Mouse (Mus musculus) gastrocnemius, postnatal 4 days (tissue): ENCODE measurements around the gene Mtmr2. TPM values are rescaled to one million over a fixed set of nuclear protein-coding genes. Genes with fewer than 3 reads are reported as not detected.
A peak's percentile ranks its signal among the peaks of the same experiment; 100 is the strongest.

Experiments used
- DNase-seq, 2 experiments: peaks; one replicate each; pipeline ENCODE4 v3.0.0; 2021 to 2022; ENCODE audit warnings: low spot score in 2 of 2, mixed read lengths in 2 of 2
- total RNA-seq, 2 experiments: library from RNA; stranded (reverse); gene quantifications; 2 replicates each; pipeline ENCODE4 v1.2.3; 2021

The Mtmr2 gene
- total RNA-seq, 2 experiments from 2014 or later: 35.8 to 38.7 TPM

DNA sequence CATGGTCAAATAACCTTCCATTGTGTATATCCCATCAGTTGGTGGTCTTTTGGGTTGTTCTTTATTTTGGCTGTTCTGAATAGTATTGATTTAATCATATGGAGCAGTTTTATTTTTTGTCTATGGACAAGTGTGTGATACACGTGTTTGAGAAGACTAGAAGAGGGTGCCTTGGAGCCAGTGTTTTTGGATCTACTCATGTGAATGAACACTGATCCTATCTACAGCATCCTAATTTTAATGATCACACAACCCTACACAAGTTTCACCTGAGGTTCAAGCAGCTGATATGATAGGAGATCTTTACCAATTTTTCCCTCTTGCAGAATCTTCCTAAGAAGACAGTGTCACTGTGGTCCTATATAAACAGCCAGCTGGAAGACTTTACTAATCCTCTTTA lies 56.3 kb downstream of the Mtmr2 start:
- no peak for DNase-seq

DNA sequence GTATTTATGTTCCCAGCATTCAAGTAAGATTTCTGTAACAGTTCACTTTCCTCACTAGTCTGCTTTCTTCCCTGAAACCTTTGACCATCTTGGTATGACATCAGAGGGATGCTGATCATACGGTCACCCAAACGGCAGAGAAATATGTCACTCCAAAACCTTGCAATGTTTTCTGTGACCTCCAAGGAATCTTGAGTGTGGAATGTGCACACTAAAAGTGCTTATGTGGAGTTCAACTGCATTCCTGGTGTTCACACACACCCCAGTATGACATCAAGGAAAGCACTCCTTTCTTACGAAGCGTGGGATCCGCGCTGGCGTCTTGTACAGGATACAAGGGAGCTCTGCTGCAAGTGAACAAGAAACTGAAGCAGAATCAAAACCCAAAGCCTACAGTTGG lies 58.6 kb downstream of the Mtmr2 start:
- no peak for DNase-seq

DNA sequence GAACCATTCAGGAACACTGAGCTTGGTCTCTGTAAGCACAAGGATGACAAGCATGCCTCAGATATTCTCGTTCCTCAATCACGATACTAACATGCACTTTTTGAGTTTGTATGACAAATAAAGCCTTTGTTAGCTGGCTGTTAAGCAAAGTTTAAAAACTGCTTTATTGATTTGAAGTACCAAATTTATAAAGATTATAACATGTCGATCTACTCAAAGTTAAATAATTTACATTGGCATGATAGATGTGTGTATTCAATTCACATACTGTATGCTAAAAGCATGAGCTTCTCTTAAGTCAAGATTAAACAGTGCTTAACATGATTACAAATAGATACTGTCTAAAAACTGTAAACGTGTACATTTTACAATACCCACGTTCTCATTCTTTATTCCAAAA lies 59.4 kb downstream of the Mtmr2 start:
- DNase-seq: no peak

DNA sequence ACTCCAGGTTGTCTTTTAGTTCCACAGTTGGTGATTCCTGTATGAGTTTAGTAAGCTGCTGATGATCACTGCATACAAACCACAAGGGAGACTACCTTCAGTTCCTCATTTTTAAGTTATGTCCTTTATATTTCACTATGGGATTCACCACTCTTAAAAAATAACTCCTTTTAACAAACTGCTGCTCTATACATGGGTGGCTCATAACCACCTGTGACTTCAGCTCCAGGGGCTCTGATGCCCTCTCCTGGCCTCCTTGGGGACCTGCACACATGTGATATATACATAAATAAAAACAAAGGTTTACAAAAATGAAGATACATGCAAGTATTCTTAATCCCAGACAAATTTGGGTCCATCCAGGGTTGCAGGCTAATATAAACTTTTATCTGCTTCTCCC lies 61.7 kb downstream of the Mtmr2 start:
- DNase-seq: no peak

DNA sequence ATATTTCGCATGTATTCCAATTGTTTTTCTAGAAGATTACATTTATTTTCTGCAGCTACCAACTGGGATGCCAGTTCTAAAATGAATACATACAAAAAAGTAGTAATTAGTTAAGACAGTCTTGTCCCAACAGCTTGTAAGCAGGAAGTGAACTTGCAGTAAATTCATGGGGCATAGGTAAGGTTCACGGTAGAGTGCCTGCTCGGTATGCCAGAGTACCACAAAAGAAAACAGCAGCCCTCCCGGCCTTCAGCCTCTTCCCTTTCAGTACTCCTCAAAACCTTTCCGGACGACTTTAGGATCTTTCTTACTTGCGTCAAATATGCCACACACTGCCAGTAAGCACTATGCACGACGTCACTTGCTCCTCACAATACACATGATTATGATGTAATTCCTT lies 70.2 kb downstream of the Mtmr2 start:
- no peak for DNase-seq

DNA sequence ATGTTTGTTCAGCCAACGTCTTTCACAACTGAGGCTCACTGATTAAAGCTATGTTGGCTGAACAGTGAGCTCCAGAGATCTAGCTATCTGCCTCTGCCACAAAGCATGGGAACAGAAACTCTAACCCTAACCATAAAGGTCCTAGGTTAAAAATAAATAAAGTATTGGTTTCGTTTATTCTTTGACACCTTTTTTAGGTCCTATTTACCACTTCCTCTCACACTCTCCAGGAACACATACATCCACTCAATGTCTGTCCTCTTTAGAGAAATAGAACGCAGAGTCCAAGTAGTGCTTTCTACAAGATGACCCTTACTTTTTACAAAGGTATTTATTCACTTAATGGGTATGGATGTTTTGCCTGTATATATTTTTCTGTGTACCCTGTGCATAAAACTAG lies 72.6 kb downstream of the Mtmr2 start:
- DNase-seq: no peak

DNA sequence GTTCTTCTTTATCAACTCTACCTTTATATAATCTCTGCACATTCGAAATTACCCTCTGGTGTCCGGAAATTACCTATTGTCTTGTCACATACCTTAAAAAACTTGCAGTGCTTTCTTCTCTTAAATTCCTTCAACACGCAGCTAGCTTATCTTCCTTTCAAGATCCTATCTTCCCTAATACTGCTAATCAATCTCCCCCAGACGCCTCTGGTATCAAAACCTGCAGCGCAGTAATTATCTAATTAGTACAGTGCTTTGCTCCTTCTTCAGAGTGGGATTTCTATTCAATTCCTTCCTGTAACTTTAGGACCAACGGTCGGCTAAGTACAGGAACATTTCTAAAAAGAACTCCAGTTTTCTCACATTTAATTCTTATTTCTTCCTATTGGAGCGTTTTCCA lies 77.7 kb downstream of the Mtmr2 start:
- no peak for DNase-seq

DNA sequence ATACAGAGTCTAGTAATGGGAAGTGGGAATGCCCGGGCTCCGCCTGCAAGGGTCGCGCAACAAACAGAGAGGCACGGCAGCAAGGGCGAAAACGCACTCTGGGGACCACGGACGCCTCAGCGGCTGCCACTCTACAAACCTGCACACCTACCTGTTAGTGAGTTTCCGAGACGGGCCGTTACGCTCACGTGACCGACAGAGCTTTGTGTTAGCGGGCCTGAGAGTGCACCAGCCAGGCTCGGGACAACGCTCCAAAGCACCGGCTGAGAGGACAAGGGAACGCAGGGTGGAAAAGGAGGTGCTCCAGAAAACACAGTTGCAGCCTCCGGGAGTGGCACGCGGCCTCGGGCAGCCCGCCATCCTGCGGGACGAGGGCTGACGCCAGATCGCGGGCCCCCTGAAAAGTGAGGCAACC lies 78.2 kb downstream of the Mtmr2 start:
- no peak for DNase-seq

DNA sequence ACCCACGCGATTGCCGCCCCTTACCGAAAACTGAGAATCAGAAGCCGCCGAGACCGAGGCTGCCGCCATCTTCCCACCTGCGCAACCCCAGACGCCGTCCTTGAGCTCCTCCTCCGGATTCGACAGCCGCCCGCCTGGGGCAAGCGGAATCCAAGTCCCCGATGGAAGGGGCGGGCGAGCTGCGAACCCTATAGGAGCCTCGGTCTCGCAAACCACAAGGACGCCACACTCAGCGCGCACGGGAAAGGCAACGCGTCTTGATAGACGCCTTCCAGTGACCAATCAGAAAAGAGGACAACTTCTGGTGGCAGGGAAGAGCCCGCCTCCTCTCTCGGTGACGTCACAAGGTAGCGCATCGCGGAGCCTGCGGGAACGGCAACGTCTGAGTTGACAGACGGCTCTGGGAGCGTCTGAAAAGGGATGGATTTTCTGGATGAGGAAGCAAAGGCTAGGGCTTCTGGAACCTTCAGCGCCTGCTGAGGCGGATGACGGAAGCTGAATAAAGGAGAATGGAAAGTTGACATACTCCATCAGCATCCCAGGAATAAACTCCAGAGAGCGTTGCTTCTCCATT lies 78.7 kb downstream of the Mtmr2 start, which contains the start of gene Cep57:
Gene Cep57 (minus strand): TSS at position 276 of the 574 bp plus-strand sequence.
- peak; percentile 70 to 92 for DNase-seq

DNA sequence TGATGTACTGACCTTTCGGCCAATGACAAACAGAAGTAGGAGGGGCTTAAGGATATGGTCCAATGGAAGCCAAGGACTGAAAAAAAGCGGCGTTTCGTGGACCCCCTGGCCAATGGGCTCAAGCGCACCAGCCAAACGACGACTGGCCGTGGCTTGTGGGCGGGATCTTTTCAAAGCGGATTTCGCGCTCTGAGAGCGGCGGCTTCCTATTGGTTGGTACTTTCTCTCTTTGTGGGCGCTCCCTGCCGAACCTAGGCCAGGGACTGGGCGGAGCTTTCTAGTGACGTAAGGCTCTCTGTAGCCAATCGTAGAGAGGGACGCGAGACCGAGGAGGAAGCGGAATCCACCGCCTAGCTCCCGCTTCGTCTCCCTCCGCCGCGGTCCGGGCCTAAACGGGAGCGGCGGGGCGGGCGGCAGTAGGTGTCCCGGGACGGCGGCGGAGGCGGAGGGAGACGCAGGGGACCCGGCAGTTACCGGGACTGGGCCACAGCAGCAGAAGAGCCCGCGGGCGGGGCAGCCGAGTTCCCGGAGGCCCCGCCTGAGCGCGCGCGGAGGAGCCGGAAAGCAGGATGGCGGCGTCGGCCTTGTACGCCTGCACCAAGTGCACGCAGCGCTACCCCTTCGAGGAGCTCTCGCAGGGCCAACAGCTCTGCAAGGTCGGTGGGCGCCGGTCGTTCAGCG lies 79.3 kb downstream of the Mtmr2 start, which contains the start of gene Fam76b:
Gene Fam76b (plus strand): TSS at position 311 of the 681 bp plus-strand sequence.
- peak; percentile 96 to 97 for DNase-seq

DNA sequence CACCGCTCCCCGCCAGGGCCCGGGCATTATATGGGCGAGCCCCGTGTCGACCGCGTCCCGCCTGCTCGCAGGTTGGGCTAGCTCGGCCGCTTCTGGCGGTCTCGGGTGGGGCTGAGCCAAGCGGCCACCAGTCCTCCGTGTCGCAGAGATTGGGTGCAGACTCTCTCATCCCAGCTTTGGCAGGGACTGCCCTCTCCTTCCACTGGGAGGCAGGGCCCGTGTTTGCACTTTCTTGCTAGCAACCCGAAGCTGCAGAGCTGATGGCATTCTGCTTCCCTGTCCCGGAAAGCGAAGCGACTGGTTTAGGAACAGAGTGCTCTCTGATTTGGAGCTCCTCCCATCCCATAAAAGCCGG lies 79.9 kb downstream of the Mtmr2 start:
- no peak for DNase-seq

DNA sequence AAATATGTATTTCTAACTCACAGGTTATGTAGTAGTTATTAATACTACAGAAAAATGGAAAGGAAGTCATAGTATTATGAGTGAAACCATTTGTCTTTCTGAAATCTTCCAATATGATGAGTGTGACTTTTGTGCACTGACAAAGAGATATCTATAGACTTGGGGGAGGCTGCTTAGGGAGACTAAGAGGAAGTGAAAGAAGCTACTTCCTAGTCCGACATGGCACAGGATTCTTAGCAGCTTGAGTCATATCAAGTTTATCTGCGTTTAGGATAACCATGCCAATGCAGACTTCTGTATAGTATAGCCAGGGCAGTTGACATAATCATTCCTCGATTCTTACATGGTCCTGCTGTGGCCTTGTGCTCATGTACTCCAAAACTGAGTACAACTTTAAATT lies 87.0 kb downstream of the Mtmr2 start:
- DNase-seq: no peak

DNA sequence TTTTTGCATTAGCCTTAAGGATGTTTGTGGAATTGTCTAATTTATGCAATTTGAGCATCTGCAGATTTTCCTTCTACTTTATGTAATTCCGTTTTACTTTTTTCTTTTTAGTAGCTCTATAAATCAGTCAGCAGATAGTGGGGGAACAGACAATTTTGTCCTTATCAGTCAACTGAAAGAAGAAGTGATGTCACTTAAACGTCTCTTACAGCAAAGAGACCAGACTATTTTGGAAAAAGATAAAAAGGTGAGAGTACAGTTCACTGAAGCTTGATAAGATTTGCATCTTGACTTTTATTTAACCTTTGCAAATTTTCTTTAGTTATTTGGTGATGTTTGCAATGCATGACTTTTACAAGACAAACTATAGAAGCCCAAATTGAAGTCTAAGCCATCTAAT lies 88.5 kb downstream of the Mtmr2 start:
- no peak for DNase-seq

DNA sequence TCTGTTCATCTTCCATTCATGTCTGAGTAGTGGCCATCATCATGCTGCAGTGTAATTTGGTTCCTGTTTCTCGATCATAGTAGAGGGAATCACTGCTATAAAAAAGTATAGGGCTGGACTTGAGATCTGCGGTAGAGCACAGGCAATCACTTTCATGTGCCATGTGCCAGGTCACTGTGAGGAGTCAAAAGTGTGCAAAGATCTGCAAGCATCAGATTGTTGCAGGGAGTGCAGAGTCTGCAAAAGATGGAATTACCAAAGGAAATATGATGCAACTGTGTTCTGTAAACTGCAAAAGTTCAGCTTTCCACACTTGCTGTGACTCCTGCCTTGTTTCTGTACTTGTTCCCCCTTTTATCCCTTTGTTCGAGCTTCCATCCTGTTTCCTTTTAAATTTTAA lies 99.4 kb downstream of the Mtmr2 start:
- DNase-seq: no peak

DNA sequence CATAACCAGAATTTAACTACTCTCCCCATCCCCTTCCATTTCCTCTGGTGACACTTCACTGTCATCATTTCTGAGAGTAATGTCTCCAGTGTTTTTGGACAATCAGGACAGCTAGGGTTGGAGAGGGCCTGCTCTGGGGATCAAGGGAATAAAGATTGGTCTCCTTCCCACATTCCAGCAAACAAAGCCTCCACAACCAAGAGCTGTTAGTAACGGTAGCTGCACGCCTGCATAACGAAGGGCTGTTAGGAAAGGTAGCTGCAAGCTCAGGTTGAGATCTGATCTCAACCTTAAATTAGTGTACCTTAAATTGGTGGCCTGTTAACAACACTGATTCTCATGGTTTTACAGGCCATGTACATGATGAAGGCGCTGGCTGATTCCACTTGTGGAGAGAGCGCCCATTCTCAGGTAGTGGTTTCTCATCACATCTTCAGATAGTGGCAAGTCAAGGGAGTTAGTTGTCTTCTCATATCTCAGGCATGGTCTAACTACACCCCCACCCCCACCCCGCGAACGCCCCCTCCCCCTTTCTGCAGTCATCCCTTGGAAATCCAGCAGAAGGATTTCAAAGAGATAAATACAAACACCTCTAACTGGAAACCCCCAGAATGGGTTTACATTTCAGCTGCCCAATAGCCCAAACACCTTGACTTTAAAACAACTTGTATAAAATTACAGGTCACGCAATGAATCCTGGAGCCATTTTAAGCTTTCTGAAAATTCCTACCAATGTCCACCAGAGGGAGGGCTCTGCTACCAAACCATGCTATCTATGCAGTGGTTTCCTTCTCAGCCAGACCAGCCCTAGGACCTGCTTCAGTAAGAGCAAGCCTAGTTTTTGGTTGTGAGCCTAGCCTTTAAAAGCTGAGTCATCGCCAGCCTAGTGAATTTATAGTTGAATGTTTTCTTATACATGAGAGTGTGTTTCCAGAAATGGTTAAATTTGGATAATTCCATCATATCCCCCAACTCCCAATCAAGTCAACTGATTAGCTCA lies 100.6 kb downstream of the Mtmr2 start:
- no peak for DNase-seq

DNA sequence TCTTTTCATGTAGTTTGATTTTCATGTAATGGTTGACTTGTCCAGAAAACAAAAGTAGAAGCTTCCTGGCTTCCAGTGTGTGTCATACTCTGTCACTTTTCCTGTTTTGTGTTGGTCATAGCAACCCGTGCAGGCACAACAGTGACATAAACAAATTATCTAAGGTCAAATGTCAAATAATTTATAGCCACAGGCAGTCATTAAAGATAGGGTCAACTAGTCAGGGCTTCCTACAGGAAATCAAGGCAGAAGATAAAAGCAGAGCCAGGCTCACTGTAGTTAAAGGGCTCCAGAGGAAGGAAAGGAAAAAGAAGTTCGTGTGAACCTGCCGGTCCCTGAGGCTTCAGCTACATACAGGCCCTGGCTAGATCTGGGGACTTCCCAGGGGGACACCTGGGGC lies 105.7 kb downstream of the Mtmr2 start:
- no peak for DNase-seq

Other genes starting within 250 kb of the Mtmr2 start
- 10 to 100 TPM; 16.1 to 19.4 TPM for gene Cep57, start 78.7 kb downstream of the Mtmr2 start, total RNA-seq
- 10 to 100 TPM; 19.0 to 22.9 TPM for gene Fam76b, start 79.3 kb downstream of the Mtmr2 start, total RNA-seq